Mouse (Mus musculus) forebrain, postnatal 0 days (tissue): ENCODE data around the gene Rnf130. TPM values are rescaled to one million over a fixed set of nuclear protein-coding genes. Genes with fewer than 3 reads are reported as not detected.

Experiments
- ATAC-seq: fragments of 200-750 bp; cut with Nextera tagmentation; 2 replicates; pipeline ENCODE4 v1.8.0; 2017; ENCODE audit warnings: mild to moderate bottlenecking, moderate library complexity
- DNase-seq: peaks from one replicate; pipeline ENCODE4 v3.0.0-alpha.2; 2015
- H3K27ac ChIP-seq: fragments of 300-500 bp; sonication (generic); 2 replicates; pipeline ENCODE4 v1.5.1; 2014; ENCODE audit warnings: low read depth, mild to moderate bottlenecking, antibody characterized with exemption, low read length, moderate library complexity, mixed read lengths
- H3K27me3 ChIP-seq: fragments of 300-500 bp; sonication (generic); 2 replicates; pipeline ENCODE4 v1.6.1; 2014; ENCODE audit warnings: mild to moderate bottlenecking, low read length, mixed read lengths; ENCODE audit not compliant: insufficient read depth
- H3K36me3 ChIP-seq: fragments of 300-500 bp; sonication (generic); 2 replicates; pipeline ENCODE4 v1.6.1; 2014; ENCODE audit warnings: mild to moderate bottlenecking, moderate library complexity; ENCODE audit not compliant: insufficient read depth
- H3K4me1 ChIP-seq: fragments of 300-500 bp; sonication (generic); 2 replicates; pipeline ENCODE4 v1.6.1; 2014; ENCODE audit warnings: antibody characterized with exemption; ENCODE audit not compliant: insufficient read depth
- H3K4me2 ChIP-seq: fragments of 300-500 bp; sonication (generic); 2 replicates; pipeline ENCODE4 v1.6.1; 2014; ENCODE audit warnings: low read depth, mild to moderate bottlenecking, moderate library complexity
- H3K4me3 ChIP-seq: fragments of 300-500 bp; sonication (generic); 2 replicates; pipeline ENCODE4 v1.5.1; 2014; ENCODE audit warnings: low read depth, low read length, mixed read lengths
- H3K9ac ChIP-seq: fragments of 300-500 bp; sonication (generic); 2 replicates; pipeline ENCODE4 v1.6.1; 2014; ENCODE audit warnings: mild to moderate bottlenecking
- H3K9me3 ChIP-seq: fragments of 300-500 bp; sonication (generic); 2 replicates; pipeline ENCODE4 v1.6.1; 2016; ENCODE audit warnings: low read length
- CTCF ChIP-seq: sonication (generic); IDR thresholded peaks from 2 replicates; pipeline ENCODE4 v1.5.1; 2016; ENCODE audit warnings: antibody characterized with exemption, control low read depth, low read depth
- WGBS: fragments of 180-500 bp; shearing (Covaris S2); extraction: QIAGEN DNeasy Blood & Tissue Kit; methylation state at CpG from one replicate; pipeline ENCODE4 v1.1.7; 2014; 5-methylcytosine and 5-hydroxymethylcytosine counted together
- polyA plus RNA-seq: library from polyadenylated mRNA; unstranded; fragments of >200 nt; fragmentation: Nextera tagmentation; extraction: Ambion mirVana; gene quantifications from 2 replicates; pipeline ENCODE4 v1.2.1, GENCODE M21; 2015
- total RNA-seq: library from RNA; depleted of rRNA; stranded (reverse); fragments of >200 nt; gene quantifications from 2 replicates; pipeline ENCODE4 v1.2.3, GENCODE M21; 2014

The Rnf130 gene
- total and polyA plus RNA-seq, 2 experiments from 2014 or later = 61.1 to 116 TPM

GRCm38 (mm10) chr11:50038757-50039156, 13.6 kb downstream of the Rnf130 start:
- WGBS = 87% methylated on average over 1 of the region's 1 CpGs

GRCm38 (mm10) chr11:50041148-50041547, 16.0 kb downstream of the Rnf130 start:
- WGBS = 85% methylated on average over 3 of the region's 3 CpGs

More at GRCm38 (mm10) chr11:50038757-50039156, 13.6 kb downstream of the Rnf130 start:
- H3K27me3 ChIP-seq = no peaks in the 10 kb centered on the region
- ATAC-seq (no peak), DNase-seq (no peak)
- H3K9ac ChIP-seq = no peak overlapping the region
- H3K4me3 ChIP-seq = no peak overlapping the region
- H3K36me3 ChIP-seq = no peaks in the 10 kb centered on the region
- TF ChIP-seq CTCF = no peak
- no peak overlapping the region for H3K27ac ChIP-seq
- 0 out of 2 replicates have a peak, but pooled peaks cover under 1% of the 10 kb centered on the region for H3K4me1 ChIP-seq
- no peak overlapping the region for H3K4me2 ChIP-seq
- no peaks in the 10 kb centered on the region for H3K9me3 ChIP-seq

GRCm38 (mm10) chr11:50042345-50042997, 17.3 kb downstream of the Rnf130 start:
- no peak for ATAC-seq
- Histone ChIP-seq H3K9me3 (no peaks in the 10 kb centered on the region), H3K4me2 (no peak overlapping the region), H3K27me3 (no peaks in the 10 kb centered on the region), H3K4me3 (no peak overlapping the region), H3K27ac (no peak overlapping the region), H3K36me3 (no peaks in the 10 kb centered on the region), H3K4me1 (0 out of 2 replicates have a peak, but pooled peaks cover 5% of the 10 kb centered on the region), H3K9ac (no peak overlapping the region)
- no peak for TF ChIP-seq CTCF
- 85% methylated on average over 4 of the region's 4 CpGs for WGBS
- DNase-seq = no peak

More at GRCm38 (mm10) chr11:50041148-50041547, 16.0 kb downstream of the Rnf130 start:
- no peak overlapping the region for H3K4me2 ChIP-seq
- H3K4me1 ChIP-seq = no peaks in the 10 kb centered on the region
- H3K36me3 ChIP-seq = no peaks in the 10 kb centered on the region
- ATAC-seq = no peak
- no peak overlapping the region for H3K4me3 ChIP-seq
- DNase-seq = no peak
- no peak overlapping the region for H3K9ac ChIP-seq
- H3K9me3 ChIP-seq = no peaks in the 10 kb centered on the region
- H3K27ac ChIP-seq = no peak overlapping the region
- TF ChIP-seq CTCF = no peak
- H3K27me3 ChIP-seq = no peaks in the 10 kb centered on the region

GRCm38 (mm10) chr11:50044454-50044853, 19.3 kb downstream of the Rnf130 start:
- H3K4me3 ChIP-seq = no peak overlapping the region
- no peak for ATAC-seq
- H3K9me3 ChIP-seq = no peaks in the 10 kb centered on the region
- H3K36me3 ChIP-seq = no peaks in the 10 kb centered on the region
- 93% methylated on average over 4 of the region's 4 CpGs for WGBS
- no peak overlapping the region for H3K27ac ChIP-seq
- H3K4me1 ChIP-seq = 0 out of 2 replicates have a peak, but pooled peaks cover 7% of the 10 kb centered on the region
- H3K27me3 ChIP-seq = no peaks in the 10 kb centered on the region
- TF ChIP-seq CTCF = no peak
- no peak overlapping the region for H3K9ac ChIP-seq
- DNase-seq = no peak
- no peak overlapping the region for H3K4me2 ChIP-seq

- Histone ChIP-seq H3K4me2 (no peak overlapping the region), H3K9me3 (no peaks in the 10 kb centered on the region), H3K36me3 (no peaks in the 10 kb centered on the region), H3K27ac (no peak overlapping the region), H3K9ac (no peak overlapping the region), H3K4me3 (no peak overlapping the region), H3K4me1 (0 out of 2 replicates have a peak, but pooled peaks cover 7% of the 10 kb centered on the region), H3K27me3 (no peaks in the 10 kb centered on the region)
- DNase-seq = no peak
- ATAC-seq = peak; percentile 54; the same call in 1 of the 2 replicates
- no peak for TF ChIP-seq CTCF
- 74% methylated on average over 1 of the region's 1 CpGs for WGBS
Observed at GRCm38 (mm10) chr11:50047610-50048009, 22.5 kb downstream of the Rnf130 start.

GRCm38 (mm10) chr11:50048115-50048514, 23.0 kb downstream of the Rnf130 start:
- H3K36me3 ChIP-seq = no peaks in the 10 kb centered on the region
- WGBS = 86% methylated on average over 6 of the region's 6 CpGs
- no peak for ATAC-seq
- TF ChIP-seq CTCF = no peak
- DNase-seq = no peak
- no peak overlapping the region for H3K4me3 ChIP-seq
- H3K9ac ChIP-seq = no peak overlapping the region
- no peaks in the 10 kb centered on the region for H3K27me3 ChIP-seq
- no peaks in the 10 kb centered on the region for H3K9me3 ChIP-seq
- H3K27ac ChIP-seq = no peak overlapping the region
- H3K4me2 ChIP-seq = no peak overlapping the region
- 0 out of 2 replicates have a peak, but pooled peaks cover 7% of the 10 kb centered on the region for H3K4me1 ChIP-seq

- peaks cover 6% of the 10 kb centered on the region; the same call in 1 of the 2 replicates for H3K36me3 ChIP-seq
- no peak overlapping the region for H3K4me2 ChIP-seq
- WGBS = 68% methylated on average over 6 of the region's 6 CpGs
- no peak overlapping the region for H3K9ac ChIP-seq
- no peak overlapping the region for H3K27ac ChIP-seq
- H3K4me3 ChIP-seq = no peak overlapping the region
- H3K27me3 ChIP-seq = no peaks in the 10 kb centered on the region
- H3K4me1 ChIP-seq = 0 out of 2 replicates have a peak, but pooled peaks cover 7% of the 10 kb centered on the region
- DNase-seq = no peak
- H3K9me3 ChIP-seq = no peaks in the 10 kb centered on the region
- no peak for ATAC-seq
- TF ChIP-seq CTCF = no peak
Observed at GRCm38 (mm10) chr11:50050392-50050791, 25.2 kb downstream of the Rnf130 start.
